Mouse (Mus musculus) neural tube, embryonic 15.5 days (tissue): ENCODE results near the gene Ugt1a5. TPM values are rescaled to one million over a fixed set of nuclear protein-coding genes. Genes with fewer than 3 reads are reported as not detected.

Experiments used
- polyA plus RNA-seq: library from polyadenylated mRNA; unstranded; fragments of >200 nt; fragmentation: Nextera tagmentation; extraction: Ambion mirVana; gene quantifications from 2 replicates; pipeline ENCODE4 v1.2.1, GENCODE M21; 2015

Ugt1a5 gene
- polyA plus RNA-seq, 1 experiment from 2014 or later: not detected

Other genes with a start within 250 kb of the Ugt1a5 start
- 20.4 and 22.5 TPM in 2 replicates for gene Usp40, start 157.5 kb upstream of the Ugt1a5 start, polyA plus RNA-seq
- not detected in 2 replicates for gene Ugt1a10, start 110.6 kb upstream of the Ugt1a5 start, polyA plus RNA-seq
- gene Ugt1a9, start 95.2 kb upstream of the Ugt1a5 start, polyA plus RNA-seq: 0.12 TPM in 1 of 2 replicates, not detected in the other
- gene Ugt1a8, start 78.2 kb upstream of the Ugt1a5 start, polyA plus RNA-seq: not detected in 2 replicates
- 1.5 and 3.7 TPM in 2 replicates for gene Ugt1a7c, start 71.0 kb upstream of the Ugt1a5 start, polyA plus RNA-seq
- gene Ugt1a6b, start 62.8 kb upstream of the Ugt1a5 start, polyA plus RNA-seq: 0.10 TPM in 1 of 2 replicates, not detected in the other
- 1.7 and 1.9 TPM in 2 replicates for gene Ugt1a6a, start 31.2 kb upstream of the Ugt1a5 start, polyA plus RNA-seq
- gene Ugt1a2, start 34.6 kb downstream of the Ugt1a5 start, polyA plus RNA-seq: not detected in 2 replicates
- gene Dnajb3, start 39.8 kb downstream of the Ugt1a5 start, polyA plus RNA-seq: 11.9 and 13.7 TPM in 2 replicates
- gene Ugt1a1, start 45.9 kb downstream of the Ugt1a5 start, polyA plus RNA-seq: 0.34 TPM in 1 of 2 replicates, not detected in the other
- 0.41 and 0.69 TPM in 2 replicates for gene Mroh2a, start 61.0 kb downstream of the Ugt1a5 start, polyA plus RNA-seq
- 63.6 and 84.0 TPM in 2 replicates for gene Hjurp, start 111.6 kb downstream of the Ugt1a5 start, polyA plus RNA-seq
- 0.11 and 0.14 TPM in 2 replicates for gene Trpm8, start 111.6 kb downstream of the Ugt1a5 start, polyA plus RNA-seq
- gene Spp2, start 240.9 kb downstream of the Ugt1a5 start, polyA plus RNA-seq: not detected in 2 replicates